Mouse (Mus musculus): ENCODE measurements around the gene Rab6a. TPM values are rescaled to one million over a fixed set of nuclear protein-coding genes. Genes with fewer than 3 reads are reported as not detected.
"Not testable (repeated sequence)": the region's sequence is repeated elsewhere in the genome, so short reads cannot be mapped to it uniquely, and the experiment has no call there.

Rab6a gene
- 2.7 and 3.8 TPM in 2 replicates for polyA plus RNA-seq (2012)

- no peak for TF ChIP-seq TAL1 (IDR thresholded peaks at IDR 0.05; ENCODE audit: low read length)
- no peak for TF ChIP-seq GATA1 (IDR thresholded peaks at IDR 0.05; ENCODE audit: low read length)
- peaks cover 10% of the 10 kb centered on the region for H3K36me3 ChIP-seq (ENCODE audit: control insufficient read depth)
- peaks cover 18% of the 10 kb centered on the region for H3K27me3 ChIP-seq (ENCODE audit: control insufficient read depth)
- peaks cover 31% of the 10 kb centered on the region for H3K4me1 ChIP-seq (ENCODE audit: control insufficient read depth)
- no peaks in the 10 kb centered on the region for H3K9me3 ChIP-seq (ENCODE audit: control insufficient read depth, low read length)
- peak within 1 kb of the TSS; percentile 97 for H3K4me3 ChIP-seq (replicated peaks)
Observed at GRCm38 (mm10) chr7:100607214-100608129, at the start of gene Rab6a. Gene Rab6a (plus strand): TSS chr7:100607410.

DNA sequence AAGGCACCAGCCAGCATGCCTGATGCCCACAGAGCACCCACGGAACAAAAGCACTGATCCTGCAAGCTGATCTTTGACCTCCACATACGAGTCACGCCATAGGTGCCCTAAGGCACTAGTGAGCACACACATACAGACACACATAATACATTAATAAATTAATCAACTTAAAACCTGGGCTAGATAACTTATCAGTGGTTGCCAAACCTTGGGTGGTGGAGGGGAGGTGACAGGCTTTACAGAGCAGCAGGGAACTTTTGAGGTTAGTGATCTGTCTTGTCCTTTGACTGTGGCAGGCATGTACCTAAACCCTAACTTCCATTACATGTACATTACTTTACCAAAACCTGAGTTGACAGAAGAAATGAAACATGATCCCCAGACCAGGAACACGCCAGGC lies 47.9 kb upstream of the Rab6a start:
- peaks cover 39% of the 10 kb centered on the region for H3K36me3 ChIP-seq (ENCODE audit: control insufficient read depth)
- TF ChIP-seq GATA1 (IDR thresholded peaks at IDR 0.05; ENCODE audit: low read length) (no peak), TAL1 (IDR thresholded peaks at IDR 0.05; ENCODE audit: low read length) (0 out of 3 replicates have a peak, but pooled peaks have one; percentile 18)
- H3K9me3 ChIP-seq (ENCODE audit: control insufficient read depth, low read length): no peaks in the 10 kb centered on the region
- H3K4me1 ChIP-seq (ENCODE audit: control insufficient read depth): peaks cover 53% of the 10 kb centered on the region
- no peaks in the 10 kb centered on the region for H3K27me3 ChIP-seq (ENCODE audit: control insufficient read depth)
- peak overlapping the region; percentile 34 for H3K4me3 ChIP-seq (replicated peaks)

DNA sequence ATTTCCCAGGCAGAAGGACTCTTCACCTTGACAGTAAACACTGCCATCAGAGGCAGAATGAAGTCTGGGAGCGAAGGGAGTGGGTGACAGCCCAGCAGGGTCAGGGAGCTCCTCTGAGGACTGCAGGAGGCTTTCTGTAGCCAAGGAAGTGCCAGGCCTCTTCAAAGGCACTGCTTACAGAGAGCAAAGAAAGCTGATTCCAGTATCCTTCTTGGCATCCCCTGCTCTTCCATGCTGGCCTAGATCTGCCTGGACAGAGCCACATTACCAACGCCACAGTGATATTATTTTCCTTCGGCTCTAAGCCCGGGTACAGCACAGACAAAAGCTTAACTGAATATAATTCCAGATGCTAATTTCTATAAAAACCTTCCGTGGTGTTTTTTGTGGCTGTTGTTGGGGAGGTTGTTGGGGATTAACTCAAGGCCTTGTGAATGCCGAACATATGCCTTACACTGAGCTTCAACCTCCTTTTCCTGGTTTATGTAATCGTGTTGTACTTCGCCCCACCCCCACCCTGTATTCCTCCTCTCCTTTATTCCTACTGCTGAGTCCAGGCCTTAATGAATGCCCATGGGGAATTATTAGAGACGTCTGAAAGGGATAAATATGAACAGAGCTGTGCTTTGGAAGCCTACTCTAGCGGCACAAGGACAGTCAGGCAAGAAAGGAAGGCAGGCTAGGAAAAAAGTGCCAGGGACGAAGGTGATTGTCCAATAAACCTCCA lies 45.2 kb upstream of the Rab6a start:
- Histone ChIP-seq H3K4me3 (replicated peaks) (no peak overlapping the region), H3K9me3 (ENCODE audit: control insufficient read depth, low read length) (no peaks in the 10 kb centered on the region), H3K27me3 (ENCODE audit: control insufficient read depth) (no peaks in the 10 kb centered on the region), H3K36me3 (ENCODE audit: control insufficient read depth) (peaks cover 56% of the 10 kb centered on the region), H3K4me1 (ENCODE audit: control insufficient read depth) (peaks cover 50% of the 10 kb centered on the region)
- TF ChIP-seq TAL1 (IDR thresholded peaks at IDR 0.05; ENCODE audit: low read length): no peak
- TF ChIP-seq GATA1 (IDR thresholded peaks at IDR 0.05; ENCODE audit: low read length): no peak

DNA sequence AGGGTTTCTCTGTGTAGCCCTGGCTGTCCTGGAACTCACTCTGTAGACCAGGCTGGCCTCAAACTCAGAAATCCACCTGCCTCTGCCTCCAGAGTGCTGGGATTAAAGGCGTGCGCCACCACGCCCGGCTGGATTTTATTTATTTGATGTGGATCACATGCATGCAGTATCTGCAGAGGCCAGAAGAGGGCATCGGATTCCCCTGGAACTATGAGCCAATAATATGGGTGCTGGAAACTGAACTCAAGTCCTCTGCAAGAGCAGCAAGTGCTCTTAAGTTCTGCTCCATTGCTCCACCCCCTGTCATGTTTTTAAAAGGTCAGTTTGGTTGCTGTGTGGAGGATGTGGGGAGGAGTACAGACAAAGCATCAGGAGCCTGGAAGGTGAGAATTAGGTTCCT lies 40.0 kb upstream of the Rab6a start:
- H3K4me1 ChIP-seq (ENCODE audit: control insufficient read depth): peaks cover 60% of the 10 kb centered on the region
- H3K9me3 ChIP-seq (ENCODE audit: control insufficient read depth, low read length); H3K27me3 ChIP-seq (ENCODE audit: control insufficient read depth); H3K4me3 ChIP-seq (replicated peaks): not testable (repeated sequence)
- peaks cover 65% of the 10 kb centered on the region for H3K36me3 ChIP-seq (ENCODE audit: control insufficient read depth)

DNA sequence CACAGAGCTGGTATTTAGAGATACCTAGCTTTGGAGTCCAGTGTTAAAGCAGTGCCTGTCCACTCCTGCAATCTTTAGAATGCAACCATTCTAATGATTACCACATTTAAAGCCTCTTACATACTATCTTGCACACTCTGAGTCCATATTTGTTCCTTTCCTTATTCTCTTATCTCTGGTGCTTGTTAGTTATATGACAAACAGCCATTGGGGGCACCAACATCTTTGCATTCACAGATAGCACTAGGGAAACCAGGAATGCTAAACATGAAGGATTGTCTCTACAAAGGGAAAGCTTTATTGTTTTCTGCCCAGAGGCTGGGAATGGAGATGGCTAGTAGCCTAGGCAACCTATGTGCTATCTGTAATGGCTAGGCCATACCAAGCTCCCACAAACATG lies 37.3 kb upstream of the Rab6a start:
- TF ChIP-seq GATA1 (IDR thresholded peaks at IDR 0.05; ENCODE audit: low read length): peak; percentile 58
- TF ChIP-seq TAL1 (IDR thresholded peaks at IDR 0.05; ENCODE audit: low read length): peak; percentile 42; the same call in 1 of the 3 replicates
- no peaks in the 10 kb centered on the region for H3K27me3 ChIP-seq (ENCODE audit: control insufficient read depth)
- H3K4me1 ChIP-seq (ENCODE audit: control insufficient read depth): peaks cover 85% of the 10 kb centered on the region
- H3K36me3 ChIP-seq (ENCODE audit: control insufficient read depth): peaks cover 70% of the 10 kb centered on the region
- no peak overlapping the region for H3K4me3 ChIP-seq (replicated peaks)
- H3K9me3 ChIP-seq (ENCODE audit: control insufficient read depth, low read length): peaks cover 4% of the 10 kb centered on the region

DNA sequence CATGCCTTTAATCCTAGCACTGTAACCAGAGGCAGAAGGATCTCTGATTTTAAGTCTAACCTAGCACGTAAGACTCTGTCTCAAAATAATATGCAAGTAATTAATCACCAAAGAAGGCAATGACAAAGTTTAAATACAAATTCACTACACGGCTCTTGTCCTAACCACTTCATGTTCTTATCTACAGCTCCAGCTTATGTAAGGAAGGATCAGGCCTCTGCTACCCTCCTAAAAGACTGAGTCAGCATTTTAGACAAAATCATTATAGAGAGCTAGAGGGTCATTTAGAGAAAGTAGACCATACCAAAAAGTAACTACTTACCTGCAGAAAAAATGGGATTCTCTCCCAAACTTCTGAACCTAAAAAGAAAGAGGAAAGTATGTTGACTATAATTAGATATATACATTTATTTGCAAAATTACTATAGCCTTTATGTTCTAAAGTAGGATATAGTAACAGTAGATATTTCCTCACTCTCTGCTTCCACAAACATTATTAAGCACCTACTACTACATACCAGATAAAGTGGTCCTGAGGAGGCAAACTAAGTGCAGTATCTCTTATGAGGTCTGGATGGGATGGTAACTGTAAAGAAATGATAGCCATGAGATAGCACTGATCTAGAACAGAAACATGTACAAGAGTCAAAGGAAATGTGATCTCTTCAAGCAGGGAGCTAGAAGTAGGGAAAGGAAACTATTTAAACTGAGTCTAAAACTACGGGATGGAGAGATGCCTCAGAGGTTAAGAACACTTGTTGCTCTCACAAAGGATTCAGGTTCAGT lies 36.1 kb upstream of the Rab6a start:
- peaks cover 81% of the 10 kb centered on the region for H3K4me1 ChIP-seq (ENCODE audit: control insufficient read depth)
- H3K36me3 ChIP-seq (ENCODE audit: control insufficient read depth): peaks cover 59% of the 10 kb centered on the region
- no peaks in the 10 kb centered on the region for H3K27me3 ChIP-seq (ENCODE audit: control insufficient read depth)
- TF ChIP-seq GATA1 (IDR thresholded peaks at IDR 0.05; ENCODE audit: low read length) (peak; percentile 60; the same call in 1 of the 2 replicates), TAL1 (IDR thresholded peaks at IDR 0.05; ENCODE audit: low read length) (peak; percentile 57)
- peaks cover 4% of the 10 kb centered on the region for H3K9me3 ChIP-seq (ENCODE audit: control insufficient read depth, low read length)
- peak overlapping the region; percentile 6 for H3K4me3 ChIP-seq (replicated peaks)

DNA sequence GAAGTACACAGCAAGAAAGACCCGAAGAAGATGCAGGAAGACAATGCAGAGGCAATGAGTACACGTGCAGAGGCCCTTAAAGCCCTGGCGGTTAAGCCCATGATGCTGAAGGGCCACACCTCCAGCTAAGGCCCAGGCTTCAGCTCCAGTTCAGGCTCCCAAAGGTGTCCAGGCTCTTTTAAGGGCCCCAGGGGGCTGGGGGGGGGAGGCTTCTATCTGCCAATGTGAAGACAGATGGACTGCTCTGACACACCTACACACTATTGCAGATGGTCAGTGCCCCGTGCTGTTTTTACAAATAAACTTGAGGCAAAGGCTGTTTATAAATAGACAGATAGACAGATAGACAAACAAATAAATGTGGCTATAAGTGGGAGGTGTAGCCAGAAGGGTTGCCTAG lies 35.1 kb upstream of the Rab6a start:
- Histone ChIP-seq H3K9me3 (ENCODE audit: control insufficient read depth, low read length) (peaks cover 4% of the 10 kb centered on the region), H3K27me3 (ENCODE audit: control insufficient read depth) (no peaks in the 10 kb centered on the region), H3K4me3 (replicated peaks) (no peak overlapping the region), H3K4me1 (ENCODE audit: control insufficient read depth) (peaks cover 76% of the 10 kb centered on the region), H3K36me3 (ENCODE audit: control insufficient read depth) (peaks cover 53% of the 10 kb centered on the region)
- TF ChIP-seq TAL1 (IDR thresholded peaks at IDR 0.05; ENCODE audit: low read length) (no peak), GATA1 (IDR thresholded peaks at IDR 0.05; ENCODE audit: low read length) (no peak)

DNA sequence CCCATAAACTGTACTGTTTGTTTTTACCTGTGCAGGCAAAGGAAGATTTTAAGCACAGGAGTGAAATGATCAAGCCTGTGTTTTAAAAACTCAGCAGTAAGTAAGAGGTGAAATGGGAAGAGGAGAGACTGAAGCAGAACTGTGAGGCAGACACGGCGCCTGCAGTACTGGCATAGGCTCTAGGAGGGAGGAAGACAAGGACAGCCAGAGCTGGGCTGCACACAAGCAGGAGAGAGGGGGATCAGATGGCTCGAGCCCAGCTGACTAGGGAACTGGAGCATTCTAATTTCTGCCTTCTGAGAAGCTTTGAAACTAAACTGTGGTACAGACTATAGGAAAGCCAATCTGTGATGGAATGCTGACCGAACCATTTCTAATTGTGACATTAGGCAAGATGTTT lies 34.5 kb upstream of the Rab6a start:
- Histone ChIP-seq H3K4me3 (replicated peaks) (no peak overlapping the region), H3K27me3 (ENCODE audit: control insufficient read depth) (no peaks in the 10 kb centered on the region), H3K9me3 (ENCODE audit: control insufficient read depth, low read length) (no peaks in the 10 kb centered on the region), H3K4me1 (ENCODE audit: control insufficient read depth) (peaks cover 76% of the 10 kb centered on the region), H3K36me3 (ENCODE audit: control insufficient read depth) (peaks cover 53% of the 10 kb centered on the region)
- TF ChIP-seq TAL1 (IDR thresholded peaks at IDR 0.05; ENCODE audit: low read length) (no peak), GATA1 (IDR thresholded peaks at IDR 0.05; ENCODE audit: low read length) (no peak)

Measured in erythroblast, embryonic 14.5 days (primary cell).